Mouse (Mus musculus): Measurements from ENCODE around the gene Det1. TPM values are rescaled to one million over a fixed set of nuclear protein-coding genes. Genes with fewer than 3 reads are reported as not detected.

Gene Det1
- total and polyA plus RNA-seq, 3 experiments: 15.8 to 16.8 TPM; not detected in 1

- no peak overlapping the region for H3K27ac ChIP-seq (ENCODE audit: control insufficient read depth, low read depth, low read length)
- no peaks in the 10 kb centered on the region for H3K27me3 ChIP-seq (ENCODE audit: control insufficient read depth in 1 of 2, insufficient read depth in 2 of 2, low read length in 2 of 2)
- no peak overlapping the region for H3K9ac ChIP-seq (ENCODE audit: control insufficient read depth, low read depth, low read length, poor library complexity, severe bottlenecking)
- no peaks in the 10 kb centered on the region for H3K9me3 ChIP-seq (replicated peaks; ENCODE audit: insufficient read depth, low read length)
- TF ChIP-seq GABPA (IDR thresholded peaks at IDR 0.05; ENCODE audit: low read depth, low read length) (no peak), RAD21 (IDR thresholded peaks at IDR 0.05; ENCODE audit: low read depth, low read length) (no peak), TCF12 (IDR thresholded peaks at IDR 0.05; ENCODE audit: low read depth, low read length) (no peak), MYC (IDR thresholded peaks at IDR 0.05; ENCODE audit: low read depth, low read length) (no peak), USF2 (IDR thresholded peaks at IDR 0.05; ENCODE audit: borderline replicate concordance in 1 of 2, insufficient read depth in 1 of 2, low read depth in 1 of 2, low read length in 2 of 2) (no peak), ZNF384 (IDR thresholded peaks at IDR 0.05; ENCODE audit: low read depth, low read length) (no peak), USF1 (IDR thresholded peaks at IDR 0.05; ENCODE audit: low read depth, low read length) (no peak), SMC3 (IDR thresholded peaks at IDR 0.05; ENCODE audit: low read depth, low read length) (no peak), MYB (IDR thresholded peaks at IDR 0.05; ENCODE audit: low read depth, low read length) (no peak), E2F4 (IDR thresholded peaks at IDR 0.05; ENCODE audit: borderline replicate concordance, low read depth, low read length) (no peak), ZKSCAN1 (IDR thresholded peaks at IDR 0.05; ENCODE audit: low read depth, low read length) (no peak), TAL1 (IDR thresholded peaks at IDR 0.05; ENCODE audit: low read length) (no peak), POLR2AphosphoS5 (IDR thresholded peaks at IDR 0.05; ENCODE audit: borderline replicate concordance, low read depth, low read length) (no peak), MAZ (IDR thresholded peaks at IDR 0.05; ENCODE audit: low read depth, low read length) (no peak), UBTF (IDR thresholded peaks at IDR 0.05; ENCODE audit: borderline replicate concordance, insufficient read depth, low read depth, low read length) (no peak), MEF2A (IDR thresholded peaks at IDR 0.05; ENCODE audit: extremely low read depth, insufficient replicate concordance, low read depth, low read length, poor library complexity, severe bottlenecking) (no peak), BHLHE40 (IDR thresholded peaks at IDR 0.05; ENCODE audit: borderline replicate concordance, low read depth, low read length) (no peak)
- H3K36me3 ChIP-seq (ENCODE audit: control insufficient read depth in 1 of 2, insufficient read depth in 2 of 2, low read length in 2 of 2): peaks cover 4 to 5% of the 10 kb centered on the region in 2 experiments
- no peak overlapping the region for H3K4me3 ChIP-seq (ENCODE audit: control insufficient read depth in 1 of 2, insufficient read depth in 1 of 2, low read depth in 2 of 2, low read length in 2 of 2)
- peaks cover 14% of the 10 kb centered on the region for H3K79me2 ChIP-seq (ENCODE audit: control insufficient read depth, insufficient read depth, low read length, poor library complexity)
- no peak for DNase-seq (ENCODE audit: low read depth, low spot score)
- no peaks in the 10 kb centered on the region; a peak in 2 of 4 replicates for H3K4me1 ChIP-seq (ENCODE audit: control insufficient read depth in 1 of 2, insufficient read depth in 2 of 2, low read length in 2 of 2)
Measured at GRCm38 (mm10) chr7:78778741-78779140, 68.3 kb downstream of the Det1 start.

Other genes starting within 250 kb of the Det1 start
- 0.04 TPM in 1 of 2 replicates, not detected in the other for gene Ntrk3, start 109.3 kb downstream of the Det1 start, total RNA-seq (2012; rRNA removed)
- gene Ntrk3, start 109.3 kb downstream of the Det1 start, polyA plus RNA-seq (2012; ENCODE audit: insufficient read depth in 1 of 2, insufficient read length in 2 of 2, low read depth in 1 of 2, low replicate concordance in 2 of 2, missing spikeins in 1 of 2): not detected
- gene Mrps11, start 64.1 kb downstream of the Det1 start, total RNA-seq (2012; rRNA removed): 88.8 and 106 TPM in 2 replicates
- 100 to 1,000 TPM in 1 of 2 experiments, not detected in 1; 116 TPM for gene Mrps11, start 64.1 kb downstream of the Det1 start, polyA plus RNA-seq (2012; ENCODE audit: insufficient read depth in 1 of 2, insufficient read length in 2 of 2, low read depth in 1 of 2, low replicate concordance in 2 of 2, missing spikeins in 1 of 2)
- gene Mrpl46, start 63.7 kb downstream of the Det1 start, total RNA-seq (2012; rRNA removed): 67.2 and 69.8 TPM in 2 replicates
- 10 to 100 TPM in 1 of 2 experiments, not detected in 1; 70.8 TPM for gene Mrpl46, start 63.7 kb downstream of the Det1 start, polyA plus RNA-seq (2012; ENCODE audit: insufficient read depth in 1 of 2, insufficient read length in 2 of 2, low read depth in 1 of 2, low replicate concordance in 2 of 2, missing spikeins in 1 of 2)
- gene Aen, start 48.6 kb upstream of the Det1 start, total RNA-seq (2012; rRNA removed): 72.5 and 95.9 TPM in 2 replicates
- gene Aen, start 48.6 kb upstream of the Det1 start, polyA plus RNA-seq (2012; ENCODE audit: insufficient read depth in 1 of 2, insufficient read length in 2 of 2, low read depth in 1 of 2, low replicate concordance in 2 of 2, missing spikeins in 1 of 2): 10 to 100 TPM in 1 of 2 experiments, not detected in 1; 97.7 TPM
- 63.1 and 70.3 TPM in 2 replicates for gene Isg20, start 66.2 kb upstream of the Det1 start, total RNA-seq (2012; rRNA removed)
- gene Isg20, start 66.2 kb upstream of the Det1 start, polyA plus RNA-seq (2012; ENCODE audit: insufficient read depth in 1 of 2, insufficient read length in 2 of 2, low read depth in 1 of 2, low replicate concordance in 2 of 2, missing spikeins in 1 of 2): 100 to 1,000 TPM; 105 to 240 TPM
- gene Acan, start 206.2 kb upstream of the Det1 start, total RNA-seq (2012; rRNA removed): not detected in 2 replicates
- not detected for gene Acan, start 206.2 kb upstream of the Det1 start, polyA plus RNA-seq (2012; ENCODE audit: insufficient read depth in 1 of 2, insufficient read length in 2 of 2, low read depth in 1 of 2, low replicate concordance in 2 of 2, missing spikeins in 1 of 2)

Data from MEL (cell line).